Mouse (Mus musculus) embryonic fibroblast, embryonic 13.5 days (primary cell): Measurements from ENCODE around the gene Ppp2r5b. TPM values are rescaled to one million over a fixed set of nuclear protein-coding genes. Genes with fewer than 3 reads are reported as not detected.

Source experiments
- H3K27ac ChIP-seq: 2 replicates; pipeline ENCODE4 v1.5.1; 2012; ENCODE audit warnings: low read length, control low read depth, inconsistent platforms; ENCODE audit not compliant: insufficient read depth
- H3K4me1 ChIP-seq: 2 replicates; pipeline ENCODE4 v1.6.1; 2011; ENCODE audit warnings: low read length; ENCODE audit not compliant: control insufficient read depth, insufficient read depth
- H3K4me3 ChIP-seq: 2 replicates; pipeline ENCODE4 v1.5.1; 2011; ENCODE audit warnings: mild to moderate bottlenecking, control low read depth, low read length; ENCODE audit not compliant: insufficient read depth
- CTCF ChIP-seq: IDR thresholded peaks from 2 replicates; pipeline ENCODE4 v1.5.1; 2011; ENCODE audit warnings: mild to moderate bottlenecking, control low read depth, low read length, moderate library complexity, borderline replicate concordance; ENCODE audit not compliant: insufficient read depth
- POLR2A ChIP-seq: IDR thresholded peaks from 2 replicates; pipeline ENCODE4 v1.6.1; 2011; ENCODE audit warnings: low read depth, mild to moderate bottlenecking, control low read depth, low read length, moderate library complexity
- polyA plus RNA-seq: library from polyadenylated mRNA; stranded (reverse); fragments of >200 nt; gene quantifications from 2 replicates; pipeline ENCODE4 v1.2.4, GENCODE M21; 2011; ENCODE audit warnings: low read depth; ENCODE audit not compliant: missing spikeins, insufficient read length

Ppp2r5b gene
- polyA plus RNA-seq, 1 experiment: 26.0 TPM

DNA sequence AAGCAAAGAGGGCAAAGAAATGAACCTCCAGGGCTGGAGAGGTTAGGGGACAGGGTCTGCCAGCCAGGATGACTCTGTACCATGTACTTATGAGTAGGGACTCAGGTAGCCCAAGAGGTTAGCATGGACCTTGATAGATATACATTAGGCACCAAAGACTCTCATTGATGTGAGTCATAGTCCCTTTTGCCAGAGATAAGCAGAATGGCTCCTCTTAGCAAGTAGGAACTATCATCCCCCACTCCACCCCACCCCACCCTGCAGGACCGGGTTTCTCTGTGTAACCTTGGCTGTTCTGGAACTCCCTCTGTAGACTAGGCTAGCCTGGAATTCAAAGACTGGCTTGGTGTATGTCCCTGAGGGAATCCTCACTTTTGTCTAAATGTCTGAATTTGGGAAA lies 4.5 kb upstream of the Ppp2r5b start:
- H3K27ac ChIP-seq: no peak overlapping the region
- no peak overlapping the region for H3K4me3 ChIP-seq
- no peak for TF ChIP-seq CTCF
- TF ChIP-seq POLR2A: no peak
- H3K4me1 ChIP-seq: no peaks in the 10 kb centered on the region

DNA sequence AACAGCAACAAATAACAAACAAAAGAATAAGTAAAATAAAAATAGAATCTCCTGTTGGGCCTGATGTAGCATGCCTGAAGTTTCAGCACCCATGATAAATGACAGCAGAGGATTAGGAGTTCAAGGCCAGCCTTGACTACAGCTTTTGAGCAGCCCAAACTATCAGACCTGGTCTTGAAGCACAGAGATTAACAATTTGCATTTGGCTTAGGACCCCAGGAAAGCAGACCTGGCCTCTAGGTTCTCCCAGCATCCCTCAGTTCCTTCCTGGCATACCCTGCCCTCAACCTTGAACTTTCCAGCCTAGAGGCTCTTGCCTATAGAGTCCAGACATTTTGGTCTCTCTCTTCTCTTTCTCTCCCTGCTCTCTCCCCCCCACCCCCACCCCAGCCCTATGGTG lies 3.1 kb upstream of the Ppp2r5b start:
- Histone ChIP-seq H3K27ac (no peak overlapping the region), H3K4me1 (no peaks in the 10 kb centered on the region), H3K4me3 (no peak overlapping the region)
- TF ChIP-seq CTCF (no peak), POLR2A (no peak)

DNA sequence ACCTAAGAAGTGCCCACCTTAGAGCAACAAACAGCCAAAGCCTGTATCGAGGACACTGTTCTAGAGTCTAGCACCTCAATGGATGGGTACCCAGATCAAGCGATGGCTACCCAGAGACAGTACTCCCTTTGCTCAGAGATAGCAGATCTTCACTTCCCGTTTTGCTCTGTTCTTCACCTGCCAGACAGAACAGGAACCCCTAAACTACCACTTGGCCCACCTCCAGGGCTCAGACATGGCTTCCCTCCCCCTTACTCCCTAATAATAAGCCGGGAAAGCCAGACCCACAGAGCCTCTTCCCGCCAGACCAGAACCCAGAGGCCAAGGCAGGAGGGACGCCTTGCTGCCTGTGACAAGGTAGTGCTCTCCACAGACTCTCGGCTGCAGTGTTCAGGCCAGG lies 1.2 kb upstream of the Ppp2r5b start:
- TF ChIP-seq CTCF (no peak), POLR2A (no peak)
- Histone ChIP-seq H3K4me1 (no peaks in the 10 kb centered on the region), H3K4me3 (no peak overlapping the region), H3K27ac (no peak overlapping the region)

DNA sequence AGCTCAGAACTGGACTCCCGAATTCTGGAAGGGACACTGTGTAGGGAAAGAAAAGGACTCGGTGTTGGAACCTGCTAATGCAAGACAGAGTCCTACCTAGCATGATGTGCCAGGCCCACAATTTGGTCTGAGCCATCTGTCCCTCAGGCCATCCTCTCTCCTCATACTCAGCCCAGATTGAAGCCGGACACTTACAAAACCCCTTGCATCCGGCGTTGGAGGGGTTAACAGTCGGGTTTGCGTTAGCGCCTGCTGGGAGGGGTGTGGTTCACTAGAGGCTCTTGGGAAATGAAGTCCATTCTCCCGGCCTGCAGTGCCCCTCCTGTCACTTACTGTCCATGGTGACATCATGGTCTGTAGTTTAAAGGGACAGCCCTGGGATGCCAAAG lies 375 bp upstream of the Ppp2r5b start:
- Histone ChIP-seq H3K27ac (peak overlapping the region; percentile 90), H3K4me3 (peak overlapping the region; percentile 62), H3K4me1 (no peaks in the 10 kb centered on the region)
- TF ChIP-seq POLR2A: no peak
- no peak for TF ChIP-seq CTCF

DNA sequence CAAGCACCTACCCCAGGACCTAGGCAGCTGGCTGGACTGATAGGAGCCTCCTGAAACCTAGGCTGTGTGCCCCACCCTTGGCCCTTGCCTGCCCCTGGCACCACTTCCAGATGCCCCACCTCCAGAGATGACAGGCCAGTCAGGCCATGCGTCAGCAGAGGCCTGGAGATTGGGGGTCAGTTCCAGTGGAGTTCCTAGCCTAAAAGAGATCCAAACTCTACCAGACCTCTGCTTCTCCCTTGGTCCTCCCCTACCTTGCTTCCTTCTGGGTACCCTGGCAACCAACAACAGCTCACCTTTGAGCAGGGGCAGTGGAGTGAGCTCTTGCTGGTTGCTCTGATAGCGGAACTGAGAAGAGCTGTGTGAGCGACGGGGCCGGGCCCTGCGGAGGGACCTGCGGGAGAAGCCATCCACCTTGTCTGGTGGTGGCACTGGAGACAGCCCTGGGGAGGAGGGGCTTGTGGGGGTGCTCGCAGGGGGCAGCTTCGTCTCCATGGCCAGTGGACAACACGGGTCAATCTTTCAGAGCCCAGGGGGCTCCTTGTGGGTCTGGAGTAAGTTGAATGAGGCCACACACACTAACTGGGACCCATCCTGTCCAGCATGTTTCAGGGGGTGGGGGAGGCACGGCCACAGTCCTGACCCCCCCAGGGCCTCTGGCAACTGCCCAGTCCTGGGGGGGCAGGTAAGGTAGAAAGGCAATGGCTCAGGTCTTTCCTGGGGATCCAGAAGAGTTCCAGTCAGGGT lies 1.2 kb downstream of the Ppp2r5b start:
- no peaks in the 10 kb centered on the region for H3K4me1 ChIP-seq
- H3K27ac ChIP-seq: no peak overlapping the region
- peak overlapping the region; percentile 95 for H3K4me3 ChIP-seq
- TF ChIP-seq CTCF (no peak), POLR2A (no peak)

DNA sequence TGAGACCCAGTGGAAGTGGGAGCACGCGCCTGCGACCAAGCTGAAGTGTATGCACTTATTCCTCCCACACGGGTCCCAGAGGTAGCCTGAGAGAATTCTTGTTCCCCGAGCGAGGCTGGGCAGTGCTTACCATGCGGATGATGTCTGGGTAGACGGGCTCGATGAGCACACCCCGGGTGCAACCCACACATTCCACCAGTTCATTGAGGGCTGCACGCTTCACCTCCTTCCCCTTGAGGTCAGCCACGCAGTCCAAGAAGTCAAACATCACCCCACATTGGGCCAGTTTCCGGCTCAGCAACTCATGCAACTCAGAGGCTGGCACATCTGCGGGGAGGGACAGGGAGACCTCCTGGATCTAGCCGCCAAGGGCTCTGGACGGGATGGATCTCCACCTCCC lies 2.0 kb downstream of the Ppp2r5b start:
- no peak overlapping the region for H3K4me3 ChIP-seq
- H3K4me1 ChIP-seq: no peaks in the 10 kb centered on the region
- no peak overlapping the region for H3K27ac ChIP-seq
- no peak for TF ChIP-seq POLR2A
- no peak for TF ChIP-seq CTCF

DNA sequence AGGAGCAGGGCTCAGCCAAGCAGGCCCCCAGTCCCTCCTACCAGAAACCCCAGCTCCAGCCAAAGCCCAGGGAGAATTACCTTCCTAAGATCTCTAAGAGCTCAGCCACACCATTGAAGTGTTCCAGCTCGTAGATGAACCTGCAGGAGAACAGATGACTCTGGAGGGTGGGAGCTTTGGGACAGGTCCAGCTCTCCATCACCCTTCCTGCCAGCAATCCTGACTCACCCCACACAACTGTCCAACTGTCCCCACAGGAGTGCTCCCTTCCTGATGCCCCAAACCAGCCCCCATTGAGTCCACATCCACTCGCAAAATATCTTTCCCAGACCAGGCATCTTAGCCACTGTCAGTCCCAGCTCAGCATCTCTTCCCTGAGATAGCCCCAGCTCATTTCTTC lies 4.6 kb downstream of the Ppp2r5b start:
- no peaks in the 10 kb centered on the region for H3K4me1 ChIP-seq
- TF ChIP-seq POLR2A (no peak), CTCF (no peak)
- H3K4me3 ChIP-seq: no peak overlapping the region
- no peak overlapping the region for H3K27ac ChIP-seq

DNA sequence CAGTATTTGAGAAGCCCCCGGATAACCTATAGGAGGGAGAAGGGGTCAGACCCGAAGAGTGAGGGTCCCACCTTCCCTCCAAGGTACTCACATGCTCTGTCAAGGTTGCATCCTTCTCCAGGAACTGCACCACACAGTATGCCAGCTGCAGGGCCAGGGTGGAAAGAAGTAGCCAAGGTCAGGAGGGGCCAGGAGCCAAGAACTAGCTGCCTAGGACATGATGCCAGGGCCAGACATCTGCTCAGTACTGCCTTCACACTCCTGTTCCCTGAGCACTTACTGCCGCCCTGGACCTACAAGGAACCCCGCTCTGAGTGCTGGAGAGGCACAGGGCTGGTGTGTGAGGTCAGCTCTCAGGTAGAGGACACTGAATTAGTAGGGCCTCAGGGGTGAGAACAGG lies 5.3 kb downstream of the Ppp2r5b start:
- no peaks in the 10 kb centered on the region for H3K4me1 ChIP-seq
- H3K27ac ChIP-seq: no peak overlapping the region
- no peak overlapping the region for H3K4me3 ChIP-seq
- TF ChIP-seq CTCF (no peak), POLR2A (no peak)

DNA sequence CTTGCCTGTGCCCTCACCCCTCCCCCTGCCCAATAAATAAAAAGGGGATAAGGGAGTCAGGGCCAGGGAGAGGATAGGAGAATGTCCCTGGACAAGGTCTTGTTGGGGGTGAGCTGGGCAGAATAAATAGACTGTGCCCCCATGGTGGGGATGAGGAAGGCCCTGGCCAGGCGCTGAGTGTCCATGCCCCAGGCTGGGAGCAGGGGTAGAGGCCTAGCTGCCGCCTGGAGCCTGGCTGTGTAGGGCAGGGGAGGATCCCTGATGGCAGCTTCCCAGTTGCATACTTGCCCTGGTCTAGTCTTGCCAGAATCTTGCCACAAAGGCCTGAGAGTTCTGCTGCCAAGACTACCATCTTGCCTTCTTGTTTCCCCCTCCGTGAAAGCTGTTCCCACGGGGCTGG lies 7.8 kb downstream of the Ppp2r5b start:
- TF ChIP-seq POLR2A: no peak
- no peak for TF ChIP-seq CTCF
- H3K4me1 ChIP-seq: no peaks in the 10 kb centered on the region
- no peak overlapping the region for H3K27ac ChIP-seq
- no peak overlapping the region for H3K4me3 ChIP-seq

DNA sequence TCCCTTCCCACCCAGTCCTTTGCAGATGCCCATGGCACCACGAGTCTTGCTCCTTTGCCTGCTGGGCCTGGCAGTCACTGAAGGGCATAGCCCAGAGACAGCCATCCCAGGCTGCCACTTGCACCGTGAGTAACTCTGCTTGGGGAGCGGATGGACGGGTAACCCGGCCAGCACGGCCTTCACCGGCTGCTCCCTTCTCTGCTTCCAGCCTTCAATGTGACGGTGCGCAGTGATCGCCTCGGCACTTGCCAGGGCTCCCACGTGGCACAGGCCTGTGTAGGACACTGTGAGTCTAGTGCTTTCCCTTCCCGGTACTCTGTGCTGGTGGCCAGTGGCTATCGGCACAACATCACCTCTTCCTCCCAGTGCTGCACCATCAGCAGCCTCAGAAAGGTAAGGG lies 8.9 kb downstream of the Ppp2r5b start:
- Histone ChIP-seq H3K27ac (no peak overlapping the region), H3K4me3 (no peak overlapping the region), H3K4me1 (no peaks in the 10 kb centered on the region)
- TF ChIP-seq POLR2A (no peak), CTCF (no peak)

DNA sequence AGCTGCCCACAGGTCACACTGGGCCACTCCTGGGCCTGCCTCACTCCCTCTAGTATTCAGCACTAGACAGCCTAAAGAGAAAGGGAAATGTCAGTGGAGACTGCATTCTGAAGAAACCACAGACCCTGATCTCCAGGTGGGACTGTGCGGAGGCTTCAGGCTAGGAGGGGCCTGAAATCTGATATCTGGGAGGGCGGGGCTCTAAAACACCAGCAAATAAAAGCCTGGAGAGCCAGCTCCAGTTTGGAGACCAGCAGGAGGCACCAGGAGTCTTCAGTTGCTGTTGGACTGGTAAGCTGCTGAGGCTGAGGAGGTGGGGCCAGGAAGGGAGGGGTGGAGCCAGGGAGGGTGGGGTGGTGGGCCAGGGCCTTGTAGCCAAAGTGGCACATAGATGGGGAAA lies 9.5 kb downstream of the Ppp2r5b start, which contains the start of gene Gpha2:
Gpha2 (plus strand) TSS at position 246 of the 400 bp plus-strand sequence.
- Histone ChIP-seq H3K27ac (no peak within 1 kb of the TSS), H3K4me1 (no peaks in the 10 kb centered on the region)
- no peak for TF ChIP-seq POLR2A

More for the DNA sequence above, 9.5 kb downstream of the Ppp2r5b start, which contains the start of gene Gpha2:
- H3K4me3 ChIP-seq: no peak within 1 kb of the TSS
